Mouse (Mus musculus) hindbrain, embryonic 10.5 days (tissue): ENCODE results near the gene 5430427O19Rik. TPM values are rescaled to one million over a fixed set of nuclear protein-coding genes. Genes with fewer than 3 reads are reported as not detected.

Experiments
- DNase-seq: peaks from one replicate; pipeline ENCODE4 v3.0.0-alpha.2; 2017; ENCODE audit warnings: low spot score
- H3K27ac ChIP-seq: fragments of 300-500 bp; sonication (generic); 2 replicates; pipeline ENCODE4 v1.5.1; 2016; ENCODE audit warnings: mild to moderate bottlenecking, moderate library complexity
- H3K27me3 ChIP-seq: fragments of 300-500 bp; sonication (generic); 2 replicates; pipeline ENCODE4 v1.6.1; 2016; ENCODE audit warnings: mild to moderate bottlenecking; ENCODE audit not compliant: poor library complexity, insufficient read depth, severe bottlenecking
- H3K36me3 ChIP-seq: fragments of 300-500 bp; sonication (generic); 2 replicates; pipeline ENCODE4 v1.6.1; 2016; ENCODE audit warnings: mild to moderate bottlenecking, moderate library complexity
- H3K4me1 ChIP-seq: fragments of 300-500 bp; sonication (generic); replicated peaks from 2 replicates; pipeline ENCODE4 v1.6.1; 2016; ENCODE audit warnings: mild to moderate bottlenecking
- H3K4me3 ChIP-seq: fragments of 300-500 bp; sonication (generic); 2 replicates; pipeline ENCODE4 v1.5.1; 2016; ENCODE audit warnings: mild to moderate bottlenecking, moderate library complexity
- H3K9me3 ChIP-seq: fragments of 300-500 bp; sonication (generic); 2 replicates; pipeline ENCODE4 v1.6.1; 2016; ENCODE audit warnings: mild to moderate bottlenecking, moderate library complexity
- WGBS: fragments of 180-500 bp; shearing (Covaris S2); methylation state at CpG from one replicate; pipeline ENCODE4 v1.1.7; 2016; 5-methylcytosine and 5-hydroxymethylcytosine counted together
- polyA plus RNA-seq: library from polyadenylated mRNA; unstranded; fragments of >200 nt; fragmentation: Nextera tagmentation; extraction: Ambion mirVana; gene quantifications from 2 replicates; pipeline ENCODE4 v1.2.1, GENCODE M21; 2016

Gene 5430427O19Rik
- polyA plus RNA-seq, 1 experiment from 2014 or later, result 0.05 TPM

DNA sequence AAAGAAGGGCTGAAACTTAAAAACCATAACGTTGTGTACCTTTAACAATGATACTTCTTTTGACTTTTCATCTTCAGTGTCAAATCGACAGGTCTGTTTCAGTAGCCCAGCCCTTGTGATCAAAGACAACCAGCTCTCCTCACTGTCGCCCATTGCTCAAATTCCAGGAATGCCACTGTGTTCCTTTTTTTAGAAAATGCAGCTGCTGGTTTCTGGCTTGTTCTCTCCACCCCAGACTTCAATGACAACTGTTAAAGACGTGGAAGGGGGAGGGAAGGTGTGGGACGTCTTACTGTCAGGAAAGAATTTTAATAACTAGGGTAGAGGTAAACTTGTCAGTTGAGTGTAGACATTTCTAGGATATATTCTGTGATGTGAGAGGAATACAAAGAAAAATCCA is 16.5 kb downstream of the 5430427O19Rik start:
- WGBS, result 46% methylated on average over 5 of the region's 5 CpGs
- Histone ChIP-seq H3K36me3 (no peaks in the 10 kb centered on the region), H3K9me3 (no peaks in the 10 kb centered on the region), H3K27ac (no peak overlapping the region), H3K4me3 (no peak overlapping the region), H3K27me3 (no peaks in the 10 kb centered on the region), H3K4me1 (no peaks in the 10 kb centered on the region)
- DNase-seq, result no peak

DNA sequence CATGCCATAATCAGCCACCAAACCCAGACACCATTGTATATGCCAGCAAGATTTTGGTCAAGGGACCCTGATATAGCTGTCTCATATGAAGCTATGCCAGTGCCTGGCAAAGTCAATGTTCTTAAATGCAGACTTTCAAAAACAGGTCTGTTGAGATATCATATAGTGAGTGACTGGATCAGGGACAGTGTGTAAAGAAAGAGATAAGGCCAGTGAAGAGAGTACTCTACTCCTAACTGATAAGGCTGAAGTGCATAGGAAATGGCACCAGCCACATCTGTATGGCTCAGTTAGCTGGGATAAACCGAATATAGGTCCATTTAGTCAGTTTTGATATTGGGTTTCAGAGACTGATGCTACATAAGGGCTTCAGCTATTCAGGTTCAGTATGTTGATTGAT is 31.0 kb downstream of the 5430427O19Rik start:
- Histone ChIP-seq H3K27ac (no peak overlapping the region), H3K9me3 (no peaks in the 10 kb centered on the region), H3K36me3 (no peaks in the 10 kb centered on the region), H3K27me3 (no peaks in the 10 kb centered on the region), H3K4me3 (no peak overlapping the region), H3K4me1 (no peaks in the 10 kb centered on the region)
- DNase-seq, result no peak
- 58% methylated on average over 1 of the region's 1 CpGs for WGBS

DNA sequence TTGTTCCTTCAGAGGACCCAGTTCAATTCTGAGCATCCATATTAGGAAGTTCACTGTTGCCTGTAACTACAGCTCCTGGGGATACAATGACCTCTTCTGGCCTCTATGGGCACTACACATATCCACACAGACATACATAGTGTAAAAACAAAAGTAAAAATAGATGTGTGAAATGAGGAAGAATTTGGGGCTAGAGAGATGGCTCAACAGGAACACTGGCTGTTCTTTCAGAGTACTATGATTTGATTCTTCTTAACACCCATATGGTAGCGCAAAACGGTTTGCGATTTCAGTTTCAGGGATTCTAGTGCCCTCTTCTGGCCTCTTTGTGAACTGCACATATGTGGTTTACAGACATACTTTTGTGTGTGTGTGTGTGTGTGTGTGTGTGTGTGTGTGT is 48.9 kb downstream of the 5430427O19Rik start:
- no peaks in the 10 kb centered on the region for H3K27me3 ChIP-seq
- no peak overlapping the region for H3K27ac ChIP-seq
- DNase-seq, result peak; percentile 3
- H3K9me3 ChIP-seq, result no peaks in the 10 kb centered on the region
- H3K4me1 ChIP-seq, result no peaks in the 10 kb centered on the region
- no peak overlapping the region for H3K4me3 ChIP-seq
- 37% methylated on average over 3 of the region's 3 CpGs for WGBS
- no peaks in the 10 kb centered on the region for H3K36me3 ChIP-seq

DNA sequence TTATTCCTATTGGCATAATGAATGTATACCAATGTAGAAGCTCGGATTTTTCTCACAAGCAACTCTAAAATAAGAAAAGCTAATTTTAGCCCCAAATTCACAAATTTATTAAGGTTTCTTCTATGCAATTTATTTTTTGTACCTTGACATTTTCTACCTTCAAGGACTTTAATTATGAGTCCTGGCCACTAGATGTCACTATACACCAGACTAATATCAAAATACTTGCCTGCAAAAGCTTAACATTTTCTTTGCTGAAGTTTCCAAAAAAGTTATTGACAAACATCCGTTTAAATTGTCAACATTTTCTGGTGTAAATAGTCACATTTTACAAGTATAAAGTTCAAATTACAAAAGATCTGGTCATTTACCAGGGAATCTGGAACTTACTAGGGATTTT is 62.8 kb downstream of the 5430427O19Rik start:
- WGBS, result 13% methylated on average over 2 of the region's 2 CpGs
- no peak overlapping the region for H3K27ac ChIP-seq
- no peak for DNase-seq

More for the DNA sequence above, 62.8 kb downstream of the 5430427O19Rik start:
- Histone ChIP-seq H3K27me3 (no peaks in the 10 kb centered on the region), H3K9me3 (no peaks in the 10 kb centered on the region), H3K4me3 (no peak overlapping the region), H3K4me1 (no peaks in the 10 kb centered on the region), H3K36me3 (no peaks in the 10 kb centered on the region)

Other genes starting within 250 kb of the 5430427O19Rik start
- 6.1 and 8.9 TPM in 2 replicates for gene Gk, start 93.5 kb upstream of the 5430427O19Rik start, polyA plus RNA-seq
- not detected in 2 replicates for gene Samt3, start 173.8 kb downstream of the 5430427O19Rik start, polyA plus RNA-seq